Mouse (Mus musculus) lung, embryonic 16.5 days (tissue): ENCODE measurements around the gene Mrpl16. TPM values are rescaled to one million over a fixed set of nuclear protein-coding genes. Genes with fewer than 3 reads are reported as not detected.
A peak's percentile ranks its signal among the peaks of the same experiment; 100 is the strongest.

Experiments used
- ATAC-seq: fragments of 200-750 bp; cut with Nextera tagmentation; 2 replicates; pipeline ENCODE4 v1.8.0; 2017; ENCODE audit warnings: low read depth, mild to moderate bottlenecking, moderate library complexity
- H3K27ac ChIP-seq: fragments of 300-500 bp; sonication (generic); 2 replicates; pipeline ENCODE4 v1.5.1; 2014; ENCODE audit warnings: mild to moderate bottlenecking, control low read depth, low read length
- H3K27me3 ChIP-seq: fragments of 300-500 bp; sonication (generic); 2 replicates; pipeline ENCODE4 v1.6.1; 2014; ENCODE audit warnings: low read depth, low read length, mixed read lengths; ENCODE audit not compliant: control insufficient read depth, insufficient read depth
- H3K36me3 ChIP-seq: fragments of 300-500 bp; sonication (generic); 2 replicates; pipeline ENCODE4 v1.6.1; 2014; ENCODE audit warnings: low read length; ENCODE audit not compliant: control insufficient read depth, insufficient read depth
- H3K4me1 ChIP-seq: fragments of 300-500 bp; sonication (generic); replicated peaks from 2 replicates; pipeline ENCODE4 v1.6.1; 2014; ENCODE audit warnings: low read length, mixed read lengths; ENCODE audit not compliant: control insufficient read depth, insufficient read depth
- H3K4me2 ChIP-seq: fragments of 300-500 bp; sonication (generic); 2 replicates; pipeline ENCODE4 v1.6.1; 2014; ENCODE audit warnings: low read depth, low read length, control low read depth
- H3K4me3 ChIP-seq: fragments of 300-500 bp; sonication (generic); 2 replicates; pipeline ENCODE4 v1.5.1; 2014; ENCODE audit warnings: mild to moderate bottlenecking, low read length, control low read depth
- H3K9ac ChIP-seq: fragments of 300-500 bp; sonication (generic); 2 replicates; pipeline ENCODE4 v1.6.1; 2014; ENCODE audit warnings: low read length, control low read depth
- H3K9me3 ChIP-seq: fragments of 300-500 bp; sonication (generic); 2 replicates; pipeline ENCODE4 v1.6.1; 2016; ENCODE audit warnings: low read length; ENCODE audit not compliant: control insufficient read depth
- WGBS: fragments of 180-500 bp; shearing (Covaris S2); extraction: QIAGEN DNeasy Blood & Tissue Kit; methylation state at CpG from one replicate; pipeline ENCODE4 v1.1.7; 2014; 5-methylcytosine and 5-hydroxymethylcytosine counted together
- polyA plus RNA-seq: library from polyadenylated mRNA; unstranded; fragments of >200 nt; fragmentation: Nextera tagmentation; extraction: Ambion mirVana; gene quantifications from 2 replicates; pipeline ENCODE4 v1.2.1, GENCODE M21; 2015

Gene Mrpl16
- polyA plus RNA-seq = 36.2 and 40.4 TPM in 2 replicates

- peaks cover 7% of the 10 kb centered on the region for H3K36me3 ChIP-seq
- WGBS = under 1% methylated on average over 30 of the region's 30 CpGs
- peak; percentile 93 for ATAC-seq
- peaks cover 5% of the 10 kb centered on the region for H3K4me1 ChIP-seq
- H3K4me3 ChIP-seq = peak within 1 kb of the TSS; percentile 78
- peak within 1 kb of the TSS; percentile 81 for H3K4me2 ChIP-seq
- peak within 1 kb of the TSS; percentile 51 for H3K27ac ChIP-seq
- no peaks in the 10 kb centered on the region for H3K27me3 ChIP-seq
- H3K9ac ChIP-seq = peak within 1 kb of the TSS; percentile 82
- H3K9me3 ChIP-seq = no peaks in the 10 kb centered on the region
Measured at GRCm38 (mm10) chr19:11770205-11770892, at the start of gene Mrpl16. Mrpl16 (plus strand) TSS chr19:11770391.

DNA sequence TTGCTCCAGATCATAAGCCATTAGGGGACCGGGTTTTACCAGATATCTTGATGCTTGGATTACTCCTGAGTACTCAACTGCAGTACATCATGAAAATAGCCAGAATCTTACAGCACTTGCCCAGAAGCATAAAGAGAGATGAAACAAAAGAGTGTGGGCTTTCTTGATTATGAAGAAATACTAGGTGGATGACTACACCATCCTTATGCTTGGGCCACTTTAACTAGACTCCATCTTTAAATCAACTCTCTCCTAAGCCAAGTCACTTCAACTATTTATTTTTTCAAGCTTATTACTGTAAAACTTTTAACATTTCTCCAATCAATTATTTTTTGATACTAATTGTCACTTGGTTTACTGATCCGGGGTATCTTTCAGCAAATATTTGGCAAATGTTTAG, 46.3 kb upstream of the Mrpl16 start:
- Histone ChIP-seq H3K4me1 (peaks cover 4% of the 10 kb centered on the region; the same call in 1 of the 2 replicates), H3K4me3 (no peak overlapping the region), H3K4me2 (no peak overlapping the region), H3K9ac (no peak overlapping the region), H3K9me3 (no peaks in the 10 kb centered on the region), H3K27ac (peak overlapping the region; percentile 66), H3K27me3 (no peaks in the 10 kb centered on the region), H3K36me3 (no peaks in the 10 kb centered on the region)
- 50% methylated on average over 2 of the region's 2 CpGs for WGBS
- peak; percentile 36 for ATAC-seq

- WGBS = 25% methylated on average over 6 of the region's 6 CpGs
- no peaks in the 10 kb centered on the region for H3K9me3 ChIP-seq
- H3K27ac ChIP-seq = no peak overlapping the region
- H3K4me1 ChIP-seq = peaks cover 4% of the 10 kb centered on the region; the same call in 1 of the 2 replicates
- H3K4me2 ChIP-seq = no peak overlapping the region
- no peak overlapping the region for H3K4me3 ChIP-seq
- peak; percentile 92 for ATAC-seq
- no peaks in the 10 kb centered on the region for H3K36me3 ChIP-seq
- H3K9ac ChIP-seq = no peak overlapping the region
- no peaks in the 10 kb centered on the region for H3K27me3 ChIP-seq
Measured at GRCm38 (mm10) chr19:11724275-11724674, 45.9 kb upstream of the Mrpl16 start.

GRCm38 (mm10) chr19:11725915-11726314, 44.3 kb upstream of the Mrpl16 start:
- Histone ChIP-seq H3K4me1 (peaks cover 4% of the 10 kb centered on the region; the same call in 1 of the 2 replicates), H3K27me3 (no peaks in the 10 kb centered on the region), H3K27ac (no peak overlapping the region), H3K36me3 (no peaks in the 10 kb centered on the region), H3K9ac (no peak overlapping the region), H3K4me2 (no peak overlapping the region), H3K4me3 (no peak overlapping the region), H3K9me3 (no peaks in the 10 kb centered on the region)
- no peak for ATAC-seq
- 37% methylated on average over 2 of the region's 2 CpGs for WGBS

DNA sequence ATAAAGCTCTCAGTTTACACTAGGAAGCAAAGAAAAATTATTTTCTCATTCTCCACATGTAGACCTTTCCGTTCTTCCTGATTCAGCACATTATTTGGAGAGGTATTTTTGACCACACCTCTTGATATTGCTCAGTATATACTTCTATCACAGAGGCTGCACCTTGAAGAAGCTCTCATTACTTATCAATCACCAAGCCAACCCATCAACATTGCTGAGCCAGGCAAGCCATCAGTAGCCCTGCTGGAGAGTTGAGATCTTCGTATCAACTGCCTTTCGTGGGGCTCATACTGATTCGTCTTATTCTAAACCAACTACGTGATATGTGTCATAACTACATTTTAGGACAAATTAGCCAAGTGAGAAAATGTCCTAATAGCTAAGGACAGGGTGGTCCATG, 42.9 kb upstream of the Mrpl16 start:
- Histone ChIP-seq H3K27me3 (no peaks in the 10 kb centered on the region), H3K9me3 (no peaks in the 10 kb centered on the region), H3K9ac (no peak overlapping the region), H3K4me1 (peaks cover 4% of the 10 kb centered on the region; the same call in 1 of the 2 replicates), H3K27ac (no peak overlapping the region), H3K4me3 (no peak overlapping the region), H3K36me3 (no peaks in the 10 kb centered on the region), H3K4me2 (no peak overlapping the region)
- ATAC-seq = no peak
- WGBS = 89% methylated on average over 5 of the region's 5 CpGs

GRCm38 (mm10) chr19:11730278-11730677, 39.9 kb upstream of the Mrpl16 start:
- no peak overlapping the region for H3K4me3 ChIP-seq
- no peak overlapping the region for H3K9ac ChIP-seq
- no peaks in the 10 kb centered on the region for H3K27me3 ChIP-seq
- no peaks in the 10 kb centered on the region for H3K36me3 ChIP-seq
- no peaks in the 10 kb centered on the region for H3K9me3 ChIP-seq
- ATAC-seq = no peak
- no peaks in the 10 kb centered on the region for H3K4me1 ChIP-seq
- H3K27ac ChIP-seq = no peak overlapping the region
- no peak overlapping the region for H3K4me2 ChIP-seq
- 67% methylated on average over 1 of the region's 1 CpGs for WGBS

DNA sequence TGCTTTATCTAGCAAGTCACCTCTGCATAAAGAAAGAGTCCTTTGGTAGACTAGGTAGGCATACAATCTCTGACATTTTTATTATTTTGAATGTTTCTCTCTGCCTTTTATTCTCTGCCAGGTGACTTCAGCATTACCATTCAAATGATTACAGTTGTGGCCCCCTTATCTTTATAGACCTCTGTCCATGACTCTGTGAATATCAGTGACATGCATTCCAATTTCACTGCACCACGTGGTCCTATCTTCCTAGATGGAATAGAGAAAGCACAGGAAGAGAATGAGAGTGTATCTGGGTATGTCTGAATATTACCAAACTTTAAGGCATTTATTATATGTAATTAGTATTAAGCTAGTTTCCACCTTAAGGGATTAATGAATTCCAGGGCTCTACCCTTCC, 33.7 kb upstream of the Mrpl16 start:
- H3K9me3 ChIP-seq = no peaks in the 10 kb centered on the region
- H3K9ac ChIP-seq = no peak overlapping the region
- ATAC-seq = no peak
- H3K4me1 ChIP-seq = no peaks in the 10 kb centered on the region
- WGBS = 22% methylated on average over 1 of the region's 1 CpGs
- no peak overlapping the region for H3K4me2 ChIP-seq
- H3K27me3 ChIP-seq = no peaks in the 10 kb centered on the region
- H3K4me3 ChIP-seq = no peak overlapping the region
- H3K36me3 ChIP-seq = no peaks in the 10 kb centered on the region
- H3K27ac ChIP-seq = no peak overlapping the region

GRCm38 (mm10) chr19:11745680-11746079, 24.5 kb upstream of the Mrpl16 start:
- H3K27me3 ChIP-seq = no peaks in the 10 kb centered on the region
- H3K36me3 ChIP-seq = no peaks in the 10 kb centered on the region
- no peaks in the 10 kb centered on the region for H3K4me1 ChIP-seq
- H3K9me3 ChIP-seq = no peaks in the 10 kb centered on the region
- no peak overlapping the region for H3K4me3 ChIP-seq
- no peak for ATAC-seq
- no peak overlapping the region for H3K4me2 ChIP-seq
- no peak overlapping the region for H3K27ac ChIP-seq
- H3K9ac ChIP-seq = no peak overlapping the region

DNA sequence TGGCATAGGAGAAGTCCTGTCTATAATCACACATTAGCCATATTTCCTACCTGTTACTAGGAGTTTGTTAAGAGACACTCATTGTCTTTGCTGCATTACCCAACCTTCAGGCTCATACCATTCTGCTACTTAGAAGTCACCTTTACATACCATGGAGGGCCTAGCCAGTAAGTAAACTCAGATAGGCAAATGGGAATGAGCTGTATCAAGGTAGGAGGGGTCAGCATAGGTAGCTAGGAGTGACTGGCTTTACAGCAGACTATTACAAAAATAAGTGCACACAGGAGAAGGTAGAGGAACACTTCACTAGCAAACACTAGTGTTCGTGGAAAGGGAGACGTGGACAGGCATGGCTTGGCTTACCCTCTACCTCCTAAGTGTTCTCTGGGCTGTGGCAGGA, 22.9 kb upstream of the Mrpl16 start, which contains the start of gene Gif:
Gene Gif, plus strand, starts transcription at position 257 of the 400 bp plus-strand sequence.
- Histone ChIP-seq H3K36me3 (no peaks in the 10 kb centered on the region), H3K4me2 (no peak within 1 kb of the TSS), H3K4me1 (no peaks in the 10 kb centered on the region), H3K27me3 (no peaks in the 10 kb centered on the region), H3K9ac (no peak within 1 kb of the TSS), H3K27ac (no peak within 1 kb of the TSS), H3K4me3 (no peak within 1 kb of the TSS), H3K9me3 (no peaks in the 10 kb centered on the region)
- WGBS = 62% methylated on average over 2 of the region's 2 CpGs
- peak; percentile 65 for ATAC-seq
